Mouse (Mus musculus) duodenum, adult 2 months (tissue): ENCODE measurements around the gene Nkd1. TPM values are rescaled to one million over a fixed set of nuclear protein-coding genes. Genes with fewer than 3 reads are reported as not detected.

Experiments used
- polyA plus RNA-seq: library from polyadenylated mRNA; depleted of rRNA; stranded (reverse); fragments of >200 nt; gene quantifications from 2 replicates; pipeline ENCODE4 v1.2.3, GENCODE M21; 2012; ENCODE audit warnings: low replicate concordance; rRNA removed

The Nkd1 gene
- polyA plus RNA-seq = 21.3 and 22.1 TPM in 2 replicates

DNA sequence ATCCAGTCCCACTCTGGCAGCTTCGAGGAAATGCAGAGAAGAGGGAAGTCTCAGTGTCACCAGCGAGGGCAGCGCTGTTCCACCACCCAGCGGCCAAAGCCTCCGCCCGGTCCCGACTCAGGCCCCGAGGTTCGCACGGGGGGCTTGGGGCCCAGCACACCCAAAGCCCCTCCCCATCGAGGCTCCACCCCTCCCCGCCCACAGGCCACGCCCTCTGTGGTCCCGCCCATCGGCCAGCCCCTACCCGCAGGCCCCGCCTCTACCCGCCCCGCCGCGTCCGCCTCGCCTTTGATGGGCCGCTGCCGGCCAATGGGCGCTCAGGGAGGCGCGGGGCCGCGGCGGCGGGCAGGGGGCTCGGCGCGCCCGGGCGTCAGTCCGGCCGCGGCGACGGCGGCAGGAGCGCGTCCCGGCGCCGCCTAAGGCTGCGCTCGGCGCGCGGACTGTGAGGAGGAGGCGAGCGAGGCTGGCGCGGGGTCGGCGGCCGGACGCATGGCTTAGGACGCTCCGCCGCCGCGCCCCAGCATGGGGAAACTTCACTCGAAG, at the start of gene Nkd1:
Nkd1 (plus strand) TSS at position 370 of the 543 bp plus-strand sequence.

DNA sequence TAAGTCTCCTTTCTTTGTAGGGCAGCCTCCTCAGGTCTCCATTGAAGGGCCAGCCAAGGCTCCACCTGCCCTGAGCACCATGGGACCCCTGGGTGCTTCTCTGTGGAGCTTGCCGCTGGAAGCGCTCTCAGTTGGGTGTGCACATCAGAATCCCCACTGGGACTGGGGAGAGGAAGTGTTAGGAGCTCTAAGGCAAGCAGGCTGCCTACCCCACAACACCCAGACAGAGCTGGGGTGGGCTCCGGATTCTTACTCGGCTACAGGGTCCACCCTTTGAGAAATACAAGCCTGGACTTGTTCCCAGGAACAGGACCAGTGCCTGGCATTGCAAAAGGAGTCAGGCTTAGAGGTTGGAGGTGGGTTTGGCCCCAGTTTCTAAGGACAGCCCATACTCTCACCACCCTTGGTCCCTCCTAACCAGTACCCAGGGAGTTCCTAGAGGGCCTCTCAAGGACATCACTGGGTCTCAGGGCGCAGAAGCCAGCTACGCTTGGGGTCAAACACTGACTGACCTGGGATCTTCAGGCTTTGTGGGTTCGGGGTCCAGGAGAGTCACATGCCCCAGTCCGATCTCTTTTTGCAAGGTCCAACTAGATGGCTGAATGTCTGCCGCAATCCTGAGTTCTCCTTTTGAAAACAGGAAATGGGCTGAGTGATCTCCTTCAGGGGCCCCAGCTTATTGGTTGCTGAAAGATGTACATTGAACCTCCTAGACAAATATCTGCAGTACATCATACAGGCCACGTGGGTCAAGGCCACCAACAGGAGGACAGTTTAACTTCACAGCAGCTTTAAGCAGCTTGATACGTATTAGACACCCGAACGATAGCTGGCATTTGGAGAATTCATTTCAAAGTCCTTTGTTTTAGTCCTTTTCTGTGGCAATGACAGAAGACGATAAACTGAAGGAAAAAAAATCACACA, 114.6 kb downstream of the Nkd1 start, which contains the start of gene Snx20:
Snx20 (minus strand) TSS at position 655 of the 924 bp plus-strand sequence.

Other genes with a start within 250 kb of the Nkd1 start
- 3.6 and 4.2 TPM in 2 replicates for gene Adcy7, start 249.0 kb upstream of the Nkd1 start, polyA plus RNA-seq
- 8.0 and 9.5 TPM in 2 replicates for gene Brd7, start 159.2 kb upstream of the Nkd1 start, polyA plus RNA-seq
- gene Snx20, start 114.8 kb downstream of the Nkd1 start, polyA plus RNA-seq = 56.0 and 312 TPM in 2 replicates
- gene Nod2, start 126.0 kb downstream of the Nkd1 start, polyA plus RNA-seq = 2.2 TPM in 2 replicates
- 2.9 and 3.2 TPM in 2 replicates for gene Cyld, start 175.7 kb downstream of the Nkd1 start, polyA plus RNA-seq